27 mouse cellular contexts compared by ENCODE assay signal in genomic region chr16:70079497-70079896, GRCm38 (mm10).
DNase-seq lines count a peak whose midpoint lies in the region; ATAC-seq lines count a peak whose summit lies in the region.
"Had no signal": no experiment of that assay in that cellular context is flagged by ENCODE, and none has a peak within 500 bp of the region (broad histone marks: within the 10 kb centered on the region; RNA-seq: fewer than 3 reads in every experiment).

No protein-coding gene starts in this region.

- H3K36me3 ChIP-seq in limb, embryonic 13.5 days = no peaks in the 10 kb centered on the region
- H3K36me3 ChIP-seq in limb, embryonic 10.5 days = no peaks in the 10 kb centered on the region
- no peaks in the 10 kb centered on the region for H3K36me3 ChIP-seq in embryonic facial prominence, embryonic 15.5 days
- H3K36me3 ChIP-seq: embryonic facial prominence, embryonic 12.5 days; forebrain, embryonic 12.5 days; G1E; hindbrain, embryonic 12.5 days; liver, embryonic 12.5 days; neural tube, embryonic 12.5 days had no signal

- H3K27ac ChIP-seq in limb, embryonic 13.5 days = no peak overlapping the region
- no peak overlapping the region for H3K27ac ChIP-seq in limb, embryonic 10.5 days
- H3K27ac ChIP-seq in embryonic facial prominence, embryonic 15.5 days (replicated peaks) = no peak overlapping the region
- H3K27ac ChIP-seq: embryonic facial prominence, embryonic 12.5 days; forebrain, embryonic 12.5 days; hindbrain, embryonic 12.5 days; liver, embryonic 12.5 days; macrophage; neural tube, embryonic 12.5 days had no signal

- H3K27me3 ChIP-seq in limb, embryonic 13.5 days = no peaks in the 10 kb centered on the region
- H3K27me3 ChIP-seq in limb, embryonic 10.5 days (ENCODE audit: low read depth, poor library complexity, severe bottlenecking) = no peaks in the 10 kb centered on the region
- H3K27me3 ChIP-seq in embryonic facial prominence, embryonic 15.5 days = no peaks in the 10 kb centered on the region
- H3K27me3 ChIP-seq: embryonic facial prominence, embryonic 12.5 days; forebrain, embryonic 12.5 days; hindbrain, embryonic 12.5 days; liver, embryonic 12.5 days; neural tube, embryonic 12.5 days had no signal

- no peak for DNase-seq in frontal cortex, adult 2 months (ENCODE audit: extremely low spot score in 1 of 2, low spot score in 1 of 2)
- no peak for DNase-seq in limb, embryonic 10.5 days (ENCODE audit: low spot score)
- peak; percentile 53 for DNase-seq in brain, adult 2 months (ENCODE audit: low read depth, low spot score)
- no peak for DNase-seq in adrenal gland, adult 8-10 months
- DNase-seq: adrenal gland, postnatal 10 days; cerebellum, adult 18-20 months; cerebellum, postnatal 14 days; forebrain, postnatal 0 days; gastrocnemius, postnatal 14 days; heart, postnatal 14 days; kidney, adult 11 months; kidney, postnatal 25 days; liver, postnatal 0 days; midbrain, embryonic 14.5 days; thymus, postnatal 4 days had no signal

- H3K4me1 ChIP-seq in limb, embryonic 13.5 days = peaks cover 7% of the 10 kb centered on the region; the same call in 1 of the 2 replicates
- H3K4me1 ChIP-seq in limb, embryonic 10.5 days = peaks cover 3% of the 10 kb centered on the region; the same call in 1 of the 2 replicates
- H3K4me1 ChIP-seq in embryonic facial prominence, embryonic 15.5 days = 0 out of 2 replicates have a peak, but pooled peaks cover 8% of the 10 kb centered on the region
- H3K4me1 ChIP-seq: embryonic facial prominence, embryonic 12.5 days; forebrain, embryonic 12.5 days; hindbrain, embryonic 12.5 days; liver, embryonic 12.5 days; neural tube, embryonic 12.5 days had no signal

- no peak overlapping the region for H3K4me3 ChIP-seq in limb, embryonic 13.5 days
- H3K4me3 ChIP-seq in limb, embryonic 10.5 days = no peak overlapping the region
- H3K4me3 ChIP-seq in embryonic facial prominence, embryonic 15.5 days (replicated peaks) = no peak overlapping the region
- H3K4me3 ChIP-seq: embryonic facial prominence, embryonic 12.5 days; forebrain, embryonic 12.5 days; hindbrain, embryonic 12.5 days; liver, embryonic 12.5 days; myocyte; neural tube, embryonic 12.5 days had no signal

- peak overlapping the region; percentile 40 for H3K4me2 ChIP-seq in limb, embryonic 13.5 days (replicated peaks)
- H3K4me2 ChIP-seq in embryonic facial prominence, embryonic 15.5 days (replicated peaks) = peak overlapping the region; percentile 28
- H3K4me2 ChIP-seq: embryonic facial prominence, embryonic 12.5 days; forebrain, embryonic 12.5 days; hindbrain, embryonic 12.5 days; liver, embryonic 12.5 days; neural tube, embryonic 12.5 days had no signal

- peak; percentile 89 for ATAC-seq in frontal cortex, adult (ENCODE audit: low TSS enrichment)
- ATAC-seq in limb, embryonic 13.5 days (ENCODE audit: low FRiP score, low read depth) = no peak; the same call in 1 of the 2 replicates
- ATAC-seq in embryonic facial prominence, embryonic 15.5 days (ENCODE audit: insufficient number of reproducible peaks, low FRiP score, low TSS enrichment, low read depth) = no peak
- ATAC-seq: forebrain, postnatal 0 days; liver, embryonic 12.5 days; liver, postnatal 0 days; lung, postnatal 0 days had no signal

- no peaks in the 10 kb centered on the region for H3K9me3 ChIP-seq in limb, embryonic 13.5 days
- H3K9me3 ChIP-seq in limb, embryonic 10.5 days (replicated peaks) = no peaks in the 10 kb centered on the region
- no peaks in the 10 kb centered on the region for H3K9me3 ChIP-seq in embryonic facial prominence, embryonic 15.5 days (replicated peaks)
- H3K9me3 ChIP-seq: embryonic facial prominence, embryonic 12.5 days; forebrain, embryonic 12.5 days; hindbrain, embryonic 12.5 days; liver, embryonic 12.5 days; neural tube, embryonic 12.5 days had no signal

- WGBS in limb, embryonic 13.5 days = 71% methylated on average over 10 of the region's 10 CpGs
- WGBS in limb, embryonic 10.5 days = 92% methylated on average over 10 of the region's 10 CpGs
- WGBS in embryonic facial prominence, embryonic 15.5 days = 46% methylated on average over 10 of the region's 10 CpGs

- no peak overlapping the region for H3K9ac ChIP-seq in limb, embryonic 13.5 days
- H3K9ac ChIP-seq in embryonic facial prominence, embryonic 15.5 days = no peak overlapping the region
- H3K9ac ChIP-seq: embryonic facial prominence, embryonic 12.5 days; forebrain, embryonic 12.5 days; forebrain, postnatal 0 days; hindbrain, embryonic 12.5 days; liver, embryonic 12.5 days; liver, postnatal 0 days; neural tube, embryonic 12.5 days had no signal
